Mouse (Mus musculus): Measurements from ENCODE around the gene Sar1a.

Sar1a gene

GRCm38 (mm10) chr10:61679545-61679944 lies 554 bp upstream of the Sar1a start:
- no peak for DNase-seq (ENCODE audit: low read depth)

- DNase-seq (ENCODE audit: low read depth), result no peak
Measured at GRCm38 (mm10) chr10:61689405-61689804, 9.3 kb downstream of the Sar1a start.

- DNase-seq (ENCODE audit: low read depth), result no peak
Measured at GRCm38 (mm10) chr10:61693563-61693962, 13.5 kb downstream of the Sar1a start.

- DNase-seq (ENCODE audit: low read depth), result peak; percentile 99
Measured at GRCm38 (mm10) chr10:61694870-61695670, 15.0 kb downstream of the Sar1a start, which contains the start of gene Tysnd1. TSS of gene Tysnd1 (plus strand) at chr10:61695514.

- no peak for DNase-seq (ENCODE audit: low read depth)
Measured at GRCm38 (mm10) chr10:61695703-61696559, 15.8 kb downstream of the Sar1a start.

- DNase-seq (ENCODE audit: low read depth), result no peak
Measured at GRCm38 (mm10) chr10:61696560-61696823, 16.4 kb downstream of the Sar1a start.

- no peak for DNase-seq (ENCODE audit: low read depth)
Measured at GRCm38 (mm10) chr10:61697028-61697427, 16.9 kb downstream of the Sar1a start.

GRCm38 (mm10) chr10:61704663-61705062 lies 24.6 kb downstream of the Sar1a start:
- no peak for DNase-seq (ENCODE audit: low read depth)

GRCm38 (mm10) chr10:61706412-61707375 lies 26.6 kb downstream of the Sar1a start:
- DNase-seq (ENCODE audit: low read depth), result no peak

- no peak for DNase-seq (ENCODE audit: low read depth)
Measured at GRCm38 (mm10) chr10:61713601-61714000, 33.5 kb downstream of the Sar1a start.

GRCm38 (mm10) chr10:61714146-61714545 lies 34.0 kb downstream of the Sar1a start:
- DNase-seq (ENCODE audit: low read depth), result no peak

GRCm38 (mm10) chr10:61714771-61715461 lies 34.8 kb downstream of the Sar1a start, which contains the start of gene Aifm2:
TSS of gene Aifm2 (plus strand) at chr10:61715263.
- DNase-seq (ENCODE audit: low read depth), result peak; percentile 76

GRCm38 (mm10) chr10:61715462-61715837 lies 35.4 kb downstream of the Sar1a start:
- no peak for DNase-seq (ENCODE audit: low read depth)

GRCm38 (mm10) chr10:61715996-61716864 lies 36.1 kb downstream of the Sar1a start:
- peak; percentile 82 for DNase-seq (ENCODE audit: low read depth)

GRCm38 (mm10) chr10:61717406-61718296 lies 37.6 kb downstream of the Sar1a start:
- DNase-seq (ENCODE audit: low read depth), result no peak

- no peak for DNase-seq (ENCODE audit: low read depth)
Measured at GRCm38 (mm10) chr10:61720331-61720730, 40.2 kb downstream of the Sar1a start.

GRCm38 (mm10) chr10:61722215-61722614 lies 42.1 kb downstream of the Sar1a start:
- peak; percentile 23 for DNase-seq (ENCODE audit: low read depth)

GRCm38 (mm10) chr10:61723271-61723670 lies 43.2 kb downstream of the Sar1a start:
- no peak for DNase-seq (ENCODE audit: low read depth)

GRCm38 (mm10) chr10:61729181-61729580 lies 49.1 kb downstream of the Sar1a start:
- no peak for DNase-seq (ENCODE audit: low read depth)

Measured in 416B (cell line).